Mouse (Mus musculus): ENCODE measurements at regions not wholly inside any gene's neighbourhood (a gene's known extent, or its start where the extent isn't known, plus 50 kb on each side); places are given as distances from the start of the nearest gene placed in this dataset.

- no peak overlapping the region for H3K4me2 ChIP-seq
- no peak overlapping the region for H3K27ac ChIP-seq
- ATAC-seq (ENCODE audit: low read depth) (no peak), DNase-seq (no peak)
- H3K36me3 ChIP-seq = no peaks in the 10 kb centered on the region
- H3K4me3 ChIP-seq (replicated peaks) = no peak overlapping the region
- no peaks in the 10 kb centered on the region for H3K9me3 ChIP-seq (replicated peaks)
- WGBS (ENCODE audit: insufficient replicate concordance) = 48% methylated on average over 5 of the region's 5 CpGs
- no peak overlapping the region for H3K9ac ChIP-seq
- H3K27me3 ChIP-seq = no peaks in the 10 kb centered on the region
- H3K4me1 ChIP-seq (replicated peaks) = no peaks in the 10 kb centered on the region
Measured at GRCm38 (mm10) chr1:167517611-167518110, 51.1 kb upstream of the Lrrc52 start.

- Histone ChIP-seq H3K9me3 (replicated peaks) (no peaks in the 10 kb centered on the region), H3K36me3 (no peaks in the 10 kb centered on the region), H3K4me1 (replicated peaks) (no peaks in the 10 kb centered on the region), H3K9ac (no peak overlapping the region), H3K4me2 (no peak overlapping the region), H3K27me3 (no peaks in the 10 kb centered on the region), H3K4me3 (replicated peaks) (no peak overlapping the region), H3K27ac (no peak overlapping the region)
- ATAC-seq (ENCODE audit: low read depth) = no peak
- WGBS (ENCODE audit: insufficient replicate concordance) = 74% methylated on average over 7 of the region's 7 CpGs
- no peak for DNase-seq
Measured at GRCm38 (mm10) chr1:167523881-167524280, 57.3 kb upstream of the Lrrc52 start.

DNA sequence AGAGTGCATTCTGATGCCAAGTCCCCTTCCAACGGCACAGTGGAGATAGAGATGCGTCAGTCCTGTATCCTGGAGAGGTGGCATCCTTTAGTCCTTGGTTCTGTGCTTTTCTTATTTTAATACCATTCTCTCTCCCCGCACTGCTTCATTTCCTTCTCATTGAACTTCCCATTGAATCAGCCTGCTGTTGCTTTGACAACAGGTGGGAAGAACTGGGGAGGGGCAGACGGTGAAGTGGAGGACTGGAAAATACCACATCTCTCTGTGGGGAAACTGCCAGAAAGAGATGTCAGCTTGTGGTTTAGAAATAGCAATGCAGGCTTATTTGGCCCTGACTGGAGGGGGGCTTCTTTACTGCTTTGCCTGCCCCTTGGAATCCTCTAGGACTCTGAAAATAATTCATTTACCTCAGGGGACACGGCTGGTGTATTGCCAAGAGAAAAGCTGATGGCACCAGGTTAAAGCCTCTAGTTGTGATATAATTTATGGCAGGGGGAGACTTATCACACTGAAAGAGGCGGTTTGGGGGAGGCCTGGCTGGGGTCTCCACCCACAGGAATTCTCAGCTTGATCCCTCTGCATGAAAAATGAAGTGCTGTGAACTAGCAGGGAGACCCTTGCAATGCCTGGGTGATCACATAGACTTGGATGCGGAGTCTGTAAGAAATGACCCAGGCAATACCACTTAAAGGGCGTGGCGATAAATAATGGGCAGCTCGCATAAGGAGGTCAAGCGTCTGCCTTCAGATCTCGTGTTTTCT, 65.4 kb upstream of the Rxrg start:
- Histone ChIP-seq H3K9me3 (replicated peaks) (no peaks in the 10 kb centered on the region), H3K9ac (no peak overlapping the region), H3K4me2 (no peak overlapping the region), H3K27ac (no peak overlapping the region), H3K36me3 (no peaks in the 10 kb centered on the region), H3K27me3 (no peaks in the 10 kb centered on the region), H3K4me3 (replicated peaks) (no peak overlapping the region), H3K4me1 (replicated peaks) (no peaks in the 10 kb centered on the region)
- DNase-seq (no peak), ATAC-seq (ENCODE audit: low read depth) (no peak)
- WGBS (ENCODE audit: insufficient replicate concordance) = 62% methylated on average over 12 of the region's 12 CpGs

- Histone ChIP-seq H3K4me2 (no peak overlapping the region), H3K36me3 (no peaks in the 10 kb centered on the region), H3K4me1 (replicated peaks) (peaks cover 32% of the 10 kb centered on the region), H3K4me3 (replicated peaks) (no peak overlapping the region), H3K27me3 (no peaks in the 10 kb centered on the region), H3K27ac (no peak overlapping the region), H3K9me3 (replicated peaks) (no peaks in the 10 kb centered on the region), H3K9ac (no peak overlapping the region)
- 19% methylated on average over 2 of the region's 2 CpGs for WGBS (ENCODE audit: insufficient replicate concordance)
- ATAC-seq (ENCODE audit: low read depth) (peak; percentile 65), DNase-seq (peak; percentile 2)
Measured at GRCm38 (mm10) chr1:167546000-167546399, 52.2 kb upstream of the Rxrg start.

- ATAC-seq (ENCODE audit: low read depth) (peak; percentile 71), DNase-seq (peak; percentile 33)
- Histone ChIP-seq H3K36me3 (no peaks in the 10 kb centered on the region), H3K9me3 (replicated peaks) (no peaks in the 10 kb centered on the region), H3K4me2 (no peak overlapping the region), H3K27me3 (no peaks in the 10 kb centered on the region), H3K27ac (0 out of 2 replicates have a peak overlapping the region, but pooled peaks have one; percentile 13), H3K4me3 (replicated peaks) (no peak overlapping the region), H3K9ac (no peak overlapping the region), H3K4me1 (replicated peaks) (peaks cover 40% of the 10 kb centered on the region)
- WGBS (ENCODE audit: insufficient replicate concordance) = 15% methylated on average over 5 of the region's 5 CpGs
Measured at GRCm38 (mm10) chr1:167547248-167547647, 50.9 kb upstream of the Rxrg start.

Data from liver, embryonic 13.5 days (tissue).